Mouse (Mus musculus) kidney, adult 2 months (tissue): ENCODE results near the gene Rsrp1.

Experiments
- CTCF ChIP-seq: fragments of 200-500 bp; conservative IDR thresholded peaks from 2 replicates; pipeline ENCODE4 v1.5.1; 2011; ENCODE audit warnings: low read depth, mild to moderate bottlenecking, control low read depth, low read length, moderate library complexity, mixed read lengths; ENCODE audit not compliant: insufficient read depth, insufficient read length
- POLR2A ChIP-seq: fragments of 200-500 bp; IDR thresholded peaks from one replicate; pipeline ENCODE4 v1.6.1; 2011; ENCODE audit warnings: low read depth, low read length, control low read depth

DNA sequence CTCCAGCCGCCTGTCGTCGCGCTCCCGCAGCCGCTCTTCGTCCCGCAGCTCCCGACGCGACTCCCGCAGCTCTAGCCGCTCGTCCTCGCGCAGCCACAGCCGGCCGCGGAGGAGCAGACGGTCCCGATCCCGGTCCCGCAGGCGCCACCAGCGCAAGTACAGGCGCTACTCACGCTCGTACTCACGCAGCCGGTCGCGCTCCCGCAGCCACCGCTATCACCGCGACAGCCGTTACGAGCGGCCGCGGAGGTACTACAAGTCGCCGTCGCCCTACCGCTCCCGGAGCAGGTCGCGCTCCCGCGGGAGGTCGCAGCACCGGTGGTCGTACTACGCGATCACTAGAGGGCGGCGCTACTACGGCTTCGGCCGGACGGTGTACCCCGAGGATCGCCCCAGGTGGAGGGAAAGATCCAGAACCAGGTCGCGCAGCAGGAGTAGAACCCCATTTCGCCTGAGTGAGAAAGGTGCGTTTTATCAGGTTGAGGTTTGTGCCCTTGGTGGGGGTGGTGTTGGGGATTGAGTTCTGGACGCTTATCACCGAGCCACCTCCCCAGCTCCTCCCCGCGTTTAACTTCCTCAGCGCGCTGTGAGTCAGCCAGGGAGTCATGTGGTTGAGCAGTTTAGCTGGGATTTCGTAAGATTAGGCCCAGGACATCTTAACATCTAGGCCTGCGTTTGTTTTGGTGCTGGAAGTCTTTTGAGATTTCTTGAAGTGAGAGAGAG lies 788 bp downstream of the Rsrp1 start:
- TF ChIP-seq CTCF: no peak
- no peak for TF ChIP-seq POLR2A
